Mouse (Mus musculus) bone marrow, adult 2 months (tissue): ENCODE data around the gene Spata7.

Source experiments
- CTCF ChIP-seq: fragments of 200-500 bp; IDR thresholded peaks from 2 replicates; pipeline ENCODE4 v1.5.1; 2011; ENCODE audit warnings: low read length, control low read depth; ENCODE audit not compliant: control insufficient read depth, insufficient read depth
- POLR2A ChIP-seq: fragments of 200-500 bp; IDR thresholded peaks from 2 replicates; pipeline ENCODE4 v1.6.1; 2011; ENCODE audit warnings: low read depth, mild to moderate bottlenecking, control low read depth, low read length, borderline replicate concordance; ENCODE audit not compliant: control insufficient read depth

DNA sequence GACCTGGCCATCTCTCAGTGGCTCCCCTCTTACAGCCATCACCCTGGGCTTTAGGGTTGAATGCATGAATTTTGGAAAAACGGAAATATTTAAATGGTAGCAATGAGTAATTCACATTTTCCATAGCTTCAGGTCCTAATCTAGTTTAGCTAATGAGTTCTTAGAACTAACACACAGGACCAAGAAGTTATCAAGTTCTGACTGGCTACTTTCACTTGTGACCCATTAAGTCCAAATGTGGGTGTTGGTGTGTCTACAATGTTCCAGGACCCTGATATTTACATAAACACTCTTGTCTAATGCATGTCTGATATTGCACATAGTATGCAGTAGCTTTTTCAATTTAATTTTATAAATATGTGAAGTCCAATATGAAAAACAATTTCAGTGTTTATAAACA is 22.7 kb upstream of the Spata7 start:
- TF ChIP-seq CTCF (no peak), POLR2A (no peak)
